Mouse (Mus musculus) spleen, postnatal 10 days (tissue): Measurements from ENCODE around the gene Col15a1.

ENCODE experiments used
- DNase-seq, 2 experiments: peaks; one replicate each; pipeline ENCODE4 v3.0.0; 2021 to 2022; ENCODE audit warnings: low spot score in 2 of 2

The Col15a1 gene

DNA sequence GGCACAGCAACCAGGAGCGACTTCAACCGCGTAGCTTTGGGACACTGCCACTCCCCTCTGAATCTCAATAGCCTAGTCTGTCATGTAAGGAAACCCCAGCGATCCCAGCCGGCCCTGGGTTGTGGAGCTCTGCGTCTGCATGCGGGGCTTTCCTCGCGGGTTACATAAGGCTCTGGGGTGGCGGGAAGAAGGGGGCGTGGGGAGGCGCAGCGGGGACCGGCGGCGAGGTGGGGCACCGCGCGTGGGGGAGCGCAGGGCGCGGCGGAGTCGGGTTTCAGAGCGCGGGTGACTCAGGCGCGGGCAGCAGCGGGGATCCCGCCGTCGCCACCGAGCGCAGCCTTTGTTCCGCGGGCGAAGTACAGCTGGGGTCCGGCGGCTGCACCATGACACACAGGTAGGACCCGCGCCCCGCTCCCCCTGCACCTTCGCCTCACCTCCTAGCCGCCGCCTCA is at the start of gene Col15a1:
Gene Col15a1, plus strand, starts transcription at position 193 of the 452 bp plus-strand sequence.
- no peak for DNase-seq

DNA sequence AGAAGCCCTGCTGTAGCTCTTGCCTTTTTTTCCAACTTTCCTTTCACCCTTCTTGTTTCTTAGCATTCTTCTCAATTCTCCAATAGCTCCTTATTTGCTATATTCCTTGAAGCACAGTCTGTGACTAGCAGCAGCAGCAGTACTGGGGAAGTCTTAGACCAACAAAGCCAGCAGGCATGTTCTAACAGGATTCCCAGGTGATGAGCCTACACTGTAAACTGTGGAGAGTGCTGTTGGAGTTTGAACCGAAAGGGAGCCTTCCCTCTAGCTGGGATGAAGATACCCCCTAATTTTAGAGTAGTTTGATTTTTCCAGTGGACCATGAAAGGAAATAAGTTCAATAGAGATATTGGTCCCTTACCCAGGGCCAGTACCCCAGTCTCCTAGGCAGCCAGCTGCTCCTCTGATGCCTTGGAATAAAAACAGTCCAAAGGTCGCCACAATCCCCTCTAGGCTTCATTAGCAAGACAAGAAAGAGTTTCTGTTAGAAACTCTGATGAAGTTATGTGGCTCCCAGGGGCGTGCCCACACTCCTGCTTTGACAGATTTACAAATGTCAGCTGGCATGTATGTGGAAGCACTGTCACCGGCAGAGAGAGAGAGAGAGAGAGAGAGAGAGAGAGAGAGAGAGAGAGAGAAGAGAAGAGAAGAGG is 46.7 kb upstream of the Col15a1 start:
- no peak for DNase-seq

- DNase-seq: no peak
These were observed 46.0 kb upstream of the Col15a1 start for GRCm38 (mm10) chr4:47161756-47162587.

DNA sequence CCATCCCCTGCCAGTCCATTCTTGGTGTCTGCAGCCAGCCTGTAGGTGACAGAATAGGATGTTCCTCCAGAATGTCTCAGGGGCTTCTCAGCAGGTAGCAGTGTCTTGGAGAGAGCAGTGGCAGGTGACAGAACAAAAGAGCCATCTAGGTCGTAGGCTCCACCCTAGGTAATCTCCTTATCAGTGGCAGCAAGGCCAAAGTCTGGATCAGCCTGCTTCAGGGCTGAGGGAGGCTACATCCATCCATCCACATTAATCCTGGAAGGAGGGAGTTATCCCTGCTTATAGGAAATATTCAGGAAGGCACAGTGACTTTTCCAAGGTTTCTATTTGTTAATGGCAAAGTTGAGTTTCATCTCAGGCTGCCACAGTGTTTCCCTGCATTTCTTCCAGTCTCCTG is 35.6 kb upstream of the Col15a1 start:
- DNase-seq: no peak

DNA sequence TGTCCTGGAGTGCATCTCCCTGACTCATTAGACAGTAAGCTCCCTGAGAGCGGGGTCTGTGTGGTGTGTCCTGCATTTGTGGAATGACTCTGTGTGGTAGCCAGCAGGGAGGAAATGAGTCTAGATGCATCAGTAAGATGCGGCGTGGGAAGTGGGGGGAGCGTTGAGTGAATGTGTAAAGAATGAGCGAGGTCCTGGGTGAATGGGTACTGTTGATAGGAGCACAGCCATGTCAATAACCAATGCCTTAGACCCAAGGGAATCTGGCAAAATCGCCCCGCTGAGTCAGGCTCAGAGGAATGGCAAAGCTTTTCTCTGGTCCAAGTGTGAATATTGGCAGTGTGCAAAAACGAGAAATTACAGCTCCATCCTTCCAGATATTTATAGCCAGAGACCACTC is 30.9 kb upstream of the Col15a1 start:
- DNase-seq: no peak

GRCm38 (mm10) chr4:47178261-47178961 is 29.6 kb upstream of the Col15a1 start:
- no peak for DNase-seq

- no peak for DNase-seq
These were observed 28.4 kb upstream of the Col15a1 start for GRCm38 (mm10) chr4:47179535-47179934.

GRCm38 (mm10) chr4:47184058-47184661 is 23.8 kb upstream of the Col15a1 start:
- DNase-seq: no peak

DNA sequence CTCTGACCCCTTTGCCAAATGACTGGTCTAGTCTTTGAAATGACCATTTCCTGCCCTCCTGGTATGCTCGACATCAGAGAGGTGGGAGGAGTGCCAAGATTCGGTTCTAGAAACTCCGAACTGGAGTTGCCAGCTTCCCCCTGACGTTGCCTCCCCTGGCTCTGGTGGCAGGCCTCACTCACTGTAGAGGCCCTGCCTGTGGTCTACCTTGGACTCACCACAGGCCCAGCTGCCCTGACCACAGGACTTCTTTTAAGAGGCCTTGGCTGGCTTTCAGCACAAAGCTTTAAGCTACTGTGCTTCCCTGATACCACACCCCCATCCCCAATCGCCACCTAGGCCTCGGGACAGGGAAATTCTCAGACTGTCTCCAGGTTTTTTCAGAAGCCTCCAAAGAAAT is 21.4 kb upstream of the Col15a1 start:
- no peak for DNase-seq

DNA sequence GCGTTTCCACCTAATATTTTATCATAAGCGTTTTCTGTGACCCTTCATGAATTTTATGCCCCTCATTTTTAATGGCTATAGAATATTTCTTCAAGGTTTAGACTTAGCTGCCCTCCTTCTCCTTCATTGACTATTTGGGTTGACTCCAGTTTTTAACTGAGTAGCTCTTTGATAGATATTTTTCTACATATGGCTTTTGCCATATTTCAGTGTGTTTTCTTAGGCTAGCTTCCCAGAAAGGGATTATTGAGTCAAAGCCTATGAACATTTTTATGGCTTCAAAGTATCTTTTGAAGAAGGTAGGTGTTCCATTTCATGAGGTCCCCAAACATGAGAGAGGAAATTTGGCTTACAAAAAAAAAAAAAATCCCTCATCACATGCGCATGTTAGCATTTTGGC is 11.8 kb upstream of the Col15a1 start:
- no peak for DNase-seq

DNA sequence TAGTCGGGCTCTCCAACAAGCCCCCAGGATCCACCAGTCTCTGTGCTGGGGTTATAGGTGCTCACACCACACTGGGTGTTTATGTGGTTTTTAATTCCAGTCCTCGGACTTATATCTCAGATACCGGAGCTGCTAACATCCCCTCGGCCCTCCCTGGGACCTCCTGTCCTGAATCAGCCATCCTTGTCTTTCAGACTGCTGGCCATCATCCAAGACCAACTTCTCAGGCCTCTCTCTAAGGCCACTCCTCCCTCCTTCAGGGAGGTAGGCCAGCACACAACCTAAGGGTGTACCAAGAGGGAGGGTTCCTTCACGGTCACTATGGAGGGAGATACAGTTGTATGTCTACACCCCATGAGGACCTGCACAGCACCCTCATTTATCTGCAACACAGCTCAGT is 4.3 kb upstream of the Col15a1 start:
- DNase-seq: no peak

DNA sequence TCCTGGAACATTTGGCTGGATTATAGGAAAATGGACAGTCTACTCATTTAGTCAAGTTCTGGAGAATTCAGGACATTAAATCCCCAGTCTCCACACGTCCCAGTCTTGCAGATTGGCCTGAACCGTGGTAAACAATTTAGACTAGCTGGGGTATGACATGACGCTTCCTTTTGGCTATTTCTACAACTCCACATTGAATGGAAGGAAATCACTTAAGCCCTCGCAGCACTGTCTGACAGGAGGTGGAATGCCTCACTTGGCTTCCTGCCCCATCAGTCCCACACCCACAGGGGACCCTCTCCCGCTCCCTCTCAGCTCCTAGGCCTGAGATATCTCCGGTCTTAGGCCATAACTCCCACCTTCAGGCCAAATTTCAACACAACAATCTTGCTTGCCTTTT is 2.1 kb upstream of the Col15a1 start:
- DNase-seq: no peak

- no peak for DNase-seq
These were observed 545 bp downstream of the Col15a1 start for GRCm38 (mm10) chr4:47208421-47208991.

- DNase-seq: no peak
These were observed 1.5 kb downstream of the Col15a1 start for GRCm38 (mm10) chr4:47209466-47209865.

GRCm38 (mm10) chr4:47218828-47219227 is 10.9 kb downstream of the Col15a1 start:
- DNase-seq: no peak

- DNase-seq: no peak
These were observed 11.4 kb downstream of the Col15a1 start for GRCm38 (mm10) chr4:47219393-47219792.

DNA sequence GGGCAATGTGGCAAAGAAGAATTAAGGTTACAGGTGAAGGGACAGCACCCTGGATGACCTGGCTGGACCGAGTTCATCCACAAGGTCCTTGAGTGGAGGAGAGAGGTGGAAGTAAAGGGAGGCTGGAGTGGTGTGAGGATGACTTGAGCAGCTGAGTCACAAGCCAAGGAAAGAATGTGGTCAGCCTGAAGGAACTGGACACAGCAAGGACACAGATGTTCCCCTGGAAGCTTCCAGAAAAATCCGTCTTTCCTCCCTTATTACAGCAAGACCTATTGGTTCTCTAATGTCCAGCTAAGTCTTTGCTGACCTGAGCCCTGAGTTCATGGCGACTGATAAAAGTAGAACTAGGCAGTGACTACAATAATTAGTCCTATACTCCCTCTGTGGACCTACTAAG is 12.6 kb downstream of the Col15a1 start:
- no peak for DNase-seq

DNA sequence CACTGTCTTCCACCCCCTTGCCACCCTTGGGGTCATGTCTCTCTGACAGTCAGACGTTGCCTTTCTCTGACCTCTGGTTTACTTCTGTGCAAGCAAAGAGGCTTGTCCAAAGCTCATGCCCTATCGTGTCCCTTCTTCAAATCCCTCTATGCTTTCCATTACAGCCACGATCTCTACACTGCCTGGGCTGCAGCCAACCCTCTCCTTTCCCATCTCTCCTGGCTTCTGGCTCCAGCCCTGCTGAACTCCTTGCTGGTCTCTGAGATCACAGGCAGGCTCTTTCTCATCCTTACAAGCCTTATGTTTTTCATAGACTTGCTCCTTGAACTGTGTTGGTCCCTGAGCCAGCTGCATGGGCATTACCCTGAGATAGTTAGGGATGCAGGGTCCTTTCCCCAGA is 14.2 kb downstream of the Col15a1 start:
- no peak for DNase-seq

- DNase-seq: no peak
These were observed 18.0 kb downstream of the Col15a1 start for GRCm38 (mm10) chr4:47225920-47226319.

- DNase-seq: no peak
These were observed 19.1 kb downstream of the Col15a1 start for GRCm38 (mm10) chr4:47227101-47227500.

- DNase-seq: no peak
These were observed 19.8 kb downstream of the Col15a1 start for GRCm38 (mm10) chr4:47227756-47228155.

DNA sequence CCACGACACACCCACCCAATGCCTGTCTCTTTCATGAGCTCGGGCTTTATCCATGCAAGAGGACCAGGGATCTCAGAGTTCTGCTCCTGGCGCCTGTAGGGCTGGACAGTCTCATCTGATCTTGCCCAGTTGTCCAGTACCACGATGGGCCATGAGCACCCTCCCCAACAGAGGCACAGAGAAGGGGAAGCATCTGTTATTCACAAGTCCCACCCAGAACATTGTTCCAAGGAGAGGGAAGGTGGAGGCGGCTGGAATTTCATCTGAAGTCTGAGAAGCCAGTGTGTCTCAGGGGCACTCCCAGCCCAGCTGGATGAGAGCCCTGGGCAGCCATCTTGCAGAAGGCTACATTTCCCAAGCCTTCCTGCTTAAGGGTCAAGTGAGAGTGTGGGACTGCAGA is 21.0 kb downstream of the Col15a1 start:
- DNase-seq: no peak
